ENCODE assay signal across 8 mouse cellular contexts in genomic region chr7:132575623-132576022, GRCm38 (mm10). TPM values are rescaled to one million over a fixed set of nuclear protein-coding genes. Genes with fewer than 3 reads are reported as not detected.
A peak's percentile ranks its signal among the peaks of the same experiment; 100 is the strongest.
DNase-seq lines count a peak whose midpoint lies in the region; ATAC-seq lines count a peak whose summit lies in the region.

No protein-coding gene starts in this region.

- no peaks in the 10 kb centered on the region for H3K9me3 ChIP-seq in megakaryocyte, embryonic 14.5 days

- DNase-seq in adrenal gland, adult (ENCODE audit: inconsistent age in 2 of 2, low spot score in 1 of 2) = peak; percentile 85 to 92
- DNase-seq in gastrocnemius, adult 18-20 months (ENCODE audit: low spot score) = peak; percentile 85
- peak; percentile 72 for DNase-seq in hindlimb bud, embryonic 11.5 days (ENCODE audit: extremely low spot score, low read depth, low spot score)
- peak; percentile 68 to 81 for DNase-seq in left cerebral cortex, adult 9 months (ENCODE audit: low spot score in 2 of 2)
- peak; percentile 85 for DNase-seq in right cerebral cortex, postnatal 14 days
- DNase-seq in yolk sac, embryonic 10.5 days (ENCODE audit: low spot score) = peak; percentile 86

- ATAC-seq in common myeloid progenitor, adult 5-6 weeks (replicated peaks; ENCODE audit: low read depth, poor library complexity, severe bottlenecking) = peak; percentile 86

- H3K36me3 ChIP-seq in megakaryocyte, embryonic 14.5 days (replicated peaks; ENCODE audit: low read length) = no peaks in the 10 kb centered on the region

- H3K27me3 ChIP-seq in megakaryocyte, embryonic 14.5 days (replicated peaks) = peaks cover 22% of the 10 kb centered on the region

- peak overlapping the region; percentile 99 for H3K4me3 ChIP-seq in megakaryocyte, embryonic 14.5 days (replicated peaks)

- peaks cover 46% of the 10 kb centered on the region for H3K4me1 ChIP-seq in megakaryocyte, embryonic 14.5 days

RNA-seq across cellular contexts. Expression of gene Oat, which starts 0.6 kb away (rescaled TPM):
- total RNA-seq in common myeloid progenitor, adult 5-6 weeks (2017) = 115 and 117 TPM in 2 replicates
- total RNA-seq in gastrocnemius, adult 18-20 months (2021) = 100 to 1,000 TPM; 150 to 177 TPM
- polyA plus RNA-seq in megakaryocyte, embryonic 14.5 days (2012; ENCODE audit: insufficient read depth, low replicate concordance) = 0.77 TPM in 1 of 2 replicates, not detected in the other

RNA-seq across cellular contexts. Expression of gene Nkx1-2, which starts 23.8 kb away (rescaled TPM):
- total RNA-seq in common myeloid progenitor, adult 5-6 weeks (2017) = under 0.01 TPM in 1 of 2 replicates, not detected in the other
- not detected for total RNA-seq in gastrocnemius, adult 18-20 months (2021)
- polyA plus RNA-seq in megakaryocyte, embryonic 14.5 days (2012; ENCODE audit: insufficient read depth, low replicate concordance) = not detected in 2 replicates

RNA-seq across cellular contexts. Expression of gene Lhpp, which starts 34.8 kb away (rescaled TPM):
- 11.6 and 11.7 TPM in 2 replicates for total RNA-seq in common myeloid progenitor, adult 5-6 weeks (2017)
- 10 to 100 TPM; 11.6 to 17.7 TPM for total RNA-seq in gastrocnemius, adult 18-20 months (2021)
- 1.3 and 2.5 TPM in 2 replicates for polyA plus RNA-seq in megakaryocyte, embryonic 14.5 days (2012; ENCODE audit: insufficient read depth, low replicate concordance)

Comparison
In these comparisons a context has a peak if more than half of its experiments do, and no peak if none do; other contexts are left out.
1. Peak in every context shown above with its lines: DNase-seq, ATAC-seq and H3K4me3 ChIP-seq.